Mouse (Mus musculus) liver, embryonic 11.5 days (tissue): ENCODE measurements around the gene Stat3. TPM values are rescaled to one million over a fixed set of nuclear protein-coding genes. Genes with fewer than 3 reads are reported as not detected.

Experiments used
- ATAC-seq: fragments of 200-750 bp; cut with Nextera tagmentation; replicated peaks from 2 replicates; pipeline ENCODE4 v1.8.0; 2017; ENCODE audit warnings: moderate number of reproducible peaks, mild to moderate bottlenecking, moderate TSS enrichment, moderate library complexity; ENCODE audit not compliant: low FRiP score
- DNase-seq: peaks from one replicate; pipeline ENCODE4 v3.0.0-alpha.2; 2017; ENCODE audit warnings: low spot score
- H3K27ac ChIP-seq: fragments of 300-500 bp; sonication (generic); 2 replicates; pipeline ENCODE4 v1.5.1; 2014; ENCODE audit warnings: mild to moderate bottlenecking, low read depth, low read length, control low read depth
- H3K27me3 ChIP-seq: fragments of 300-500 bp; sonication (generic); replicated peaks from 2 replicates; pipeline ENCODE4 v1.6.1; 2014; ENCODE audit warnings: low read length, mixed read lengths; ENCODE audit not compliant: control insufficient read depth, insufficient read depth
- H3K36me3 ChIP-seq: fragments of 300-500 bp; sonication (generic); 2 replicates; pipeline ENCODE4 v1.6.1; 2014; ENCODE audit warnings: mild to moderate bottlenecking, low read length, moderate library complexity, mixed read lengths; ENCODE audit not compliant: control insufficient read depth, insufficient read depth
- H3K4me1 ChIP-seq: fragments of 300-500 bp; sonication (generic); replicated peaks from 2 replicates; pipeline ENCODE4 v1.6.1; 2014; ENCODE audit warnings: low read length, mixed read lengths; ENCODE audit not compliant: control insufficient read depth, insufficient read depth
- H3K4me2 ChIP-seq: fragments of 300-500 bp; sonication (generic); 2 replicates; pipeline ENCODE4 v1.6.1; 2014; ENCODE audit warnings: mild to moderate bottlenecking, control low read depth, moderate library complexity
- H3K4me3 ChIP-seq: fragments of 300-500 bp; sonication (generic); 2 replicates; pipeline ENCODE4 v1.5.1; 2014; ENCODE audit warnings: low read depth, low read length, control low read depth
- H3K9ac ChIP-seq: fragments of 300-500 bp; sonication (generic); 2 replicates; pipeline ENCODE4 v1.6.1; 2014; ENCODE audit warnings: low read depth, low read length, control low read depth
- H3K9me3 ChIP-seq: fragments of 300-500 bp; sonication (generic); 2 replicates; pipeline ENCODE4 v1.6.1; 2016; ENCODE audit warnings: low read length, inconsistent platforms, mixed read lengths; ENCODE audit not compliant: control insufficient read depth
- WGBS: fragments of 180-500 bp; shearing (Covaris S2); extraction: QIAGEN DNeasy Blood & Tissue Kit; methylation state at CpG from one replicate; pipeline ENCODE4 v1.1.7; 2014; 5-methylcytosine and 5-hydroxymethylcytosine counted together
- polyA plus RNA-seq: library from polyadenylated mRNA; unstranded; fragments of >200 nt; fragmentation: Nextera tagmentation; extraction: Ambion mirVana; gene quantifications from 2 replicates; pipeline ENCODE4 v1.2.1, GENCODE M21; 2014

Stat3 gene
- polyA plus RNA-seq, 1 experiment from 2014 or later: 57.3 TPM

DNA sequence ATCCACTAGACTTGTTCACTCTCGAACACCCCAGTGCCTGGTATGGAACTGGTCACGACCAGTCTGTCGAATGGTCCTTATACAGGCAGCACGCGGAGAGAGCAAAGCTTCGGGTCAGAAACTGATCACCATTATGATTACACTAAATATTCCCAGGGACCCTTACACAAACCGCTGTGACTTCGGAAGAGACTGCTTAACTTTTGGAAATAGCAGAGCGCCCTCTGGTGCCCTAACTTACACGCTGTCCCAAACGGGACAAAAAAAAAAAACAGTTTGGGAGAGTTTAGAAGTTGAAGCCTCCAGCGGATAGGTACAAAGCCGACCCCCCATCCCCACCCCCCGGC lies 20.1 kb upstream of the Stat3 start:
- no peak for DNase-seq
- Histone ChIP-seq H3K4me1 (peaks cover 37% of the 10 kb centered on the region), H3K4me2 (peak overlapping the region; percentile 60), H3K36me3 (no peaks in the 10 kb centered on the region), H3K9me3 (no peaks in the 10 kb centered on the region), H3K4me3 (peak overlapping the region; percentile 34; the same call in 1 of the 2 replicates), H3K27ac (no peak overlapping the region), H3K27me3 (peaks cover 17% of the 10 kb centered on the region), H3K9ac (peak overlapping the region; percentile 20; the same call in 1 of the 2 replicates)
- 0 out of 2 replicates have a peak, but pooled peaks have one; percentile 6 for ATAC-seq
- whole genome bisulfite sequencing: 6% methylated on average over 14 of the region's 14 CpGs

DNA sequence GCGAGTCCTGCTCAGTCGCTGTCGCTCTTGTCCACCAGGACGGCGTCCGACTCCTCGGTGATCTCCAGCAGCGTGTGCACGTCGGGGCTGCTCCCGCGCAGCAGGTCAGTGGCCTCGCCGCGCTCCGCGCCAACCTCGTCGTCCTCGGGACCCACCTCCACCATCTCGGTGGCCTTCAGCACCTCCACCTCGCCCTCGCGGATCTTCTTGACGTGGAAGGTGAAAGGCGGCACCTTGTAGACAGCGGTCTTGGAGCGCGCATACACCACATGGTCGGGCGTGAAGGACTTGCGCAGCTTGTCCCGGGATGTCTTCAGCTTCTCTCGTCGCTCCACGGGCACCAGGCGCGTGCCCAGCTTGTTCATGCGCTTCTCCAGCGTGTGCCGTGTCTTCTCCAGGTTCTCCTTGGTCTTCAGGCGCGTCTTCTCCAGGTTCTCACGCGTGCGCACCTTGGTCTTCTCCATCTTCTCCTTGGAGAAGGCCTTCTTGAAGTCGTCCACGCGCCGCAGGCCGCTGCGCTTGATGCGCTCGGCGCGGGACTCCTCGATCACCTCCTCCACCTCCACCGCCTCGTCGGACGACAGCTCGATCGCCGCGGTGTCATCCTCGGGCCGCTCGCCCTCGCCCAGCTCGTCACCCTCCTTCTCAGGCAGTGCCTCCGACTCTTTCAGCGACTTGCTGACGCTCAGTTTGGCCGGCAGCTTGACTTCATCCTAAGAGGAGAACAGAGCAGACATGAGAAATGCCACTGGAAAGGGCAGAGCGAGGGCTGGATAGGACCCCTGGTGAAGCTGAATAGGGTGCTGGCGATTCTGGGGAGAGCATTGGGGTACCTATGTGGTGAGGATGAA lies 19.5 kb upstream of the Stat3 start:
- peak overlapping the region; percentile 60 for H3K4me2 ChIP-seq
- H3K27me3 ChIP-seq: peaks cover 17% of the 10 kb centered on the region
- 38% methylated on average over 76 of the region's 76 CpGs for WGBS
- peak overlapping the region; percentile 34 for H3K4me3 ChIP-seq
- no peaks in the 10 kb centered on the region for H3K9me3 ChIP-seq
- H3K36me3 ChIP-seq: no peaks in the 10 kb centered on the region
- ATAC-seq: no peak
- no peak overlapping the region for H3K9ac ChIP-seq
- H3K27ac ChIP-seq: no peak overlapping the region
- DNase-seq: no peak
- H3K4me1 ChIP-seq: peaks cover 35% of the 10 kb centered on the region

DNA sequence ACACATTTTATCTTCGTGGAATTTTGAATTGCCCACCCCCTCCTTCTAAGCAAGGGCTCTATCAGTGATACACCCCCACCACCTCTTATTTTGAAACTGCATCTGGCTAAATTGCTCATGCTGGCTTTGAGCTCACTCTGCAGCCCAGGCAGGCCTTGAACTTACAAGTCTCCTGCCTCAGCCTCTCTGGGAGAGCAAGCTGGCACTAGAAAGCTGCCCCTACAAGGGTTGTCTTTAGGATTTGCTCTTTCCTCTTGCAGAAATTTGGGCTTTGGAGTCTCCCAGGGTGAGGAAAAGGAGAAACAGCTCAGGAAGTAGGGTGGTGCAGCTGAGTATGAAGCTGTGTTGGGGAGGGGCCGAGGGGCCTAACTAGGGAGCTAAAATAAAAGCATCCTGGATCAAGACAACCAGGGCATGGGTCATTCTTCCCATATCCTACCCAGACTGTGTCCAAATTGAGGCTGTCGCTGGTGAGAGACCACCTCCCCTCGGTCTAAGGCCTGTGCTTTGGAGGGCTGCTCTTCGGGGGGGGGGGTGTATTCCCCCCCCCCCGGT lies 18.7 kb upstream of the Stat3 start:
- Histone ChIP-seq H3K9me3 (no peaks in the 10 kb centered on the region), H3K36me3 (no peaks in the 10 kb centered on the region), H3K4me2 (peak overlapping the region; percentile 60; the same call in 1 of the 2 replicates), H3K9ac (no peak overlapping the region), H3K27ac (no peak overlapping the region), H3K4me3 (no peak overlapping the region), H3K4me1 (peaks cover 28% of the 10 kb centered on the region), H3K27me3 (peaks cover 17% of the 10 kb centered on the region)
- ATAC-seq (no peak), DNase-seq (no peak)
- WGBS: 37% methylated on average over 6 of the region's 6 CpGs

DNA sequence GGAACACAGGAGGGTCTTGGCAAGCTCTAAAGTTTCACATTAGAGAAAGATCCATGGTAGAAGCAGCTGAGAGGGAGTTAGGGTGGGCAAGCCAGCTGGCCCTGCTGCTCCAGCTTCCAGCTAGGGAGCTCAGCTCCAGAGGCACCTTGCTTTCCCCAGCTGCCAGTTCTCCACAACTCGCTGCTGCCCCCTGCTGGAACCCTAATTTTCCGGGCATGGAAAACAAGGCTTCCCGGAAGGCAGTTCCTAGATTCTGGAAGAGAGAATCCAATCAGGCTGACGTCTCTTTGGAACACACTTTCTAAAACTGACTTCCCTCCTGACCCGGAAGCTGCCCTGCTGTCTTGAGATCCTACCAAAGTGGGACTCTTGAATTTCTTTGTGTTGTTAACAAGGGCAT lies 17.9 kb upstream of the Stat3 start:
- no peaks in the 10 kb centered on the region for H3K36me3 ChIP-seq
- H3K4me1 ChIP-seq: peaks cover 23% of the 10 kb centered on the region
- H3K27ac ChIP-seq: no peak overlapping the region
- DNase-seq (peak; percentile 88), ATAC-seq (no peak)
- H3K9ac ChIP-seq: no peak overlapping the region
- H3K27me3 ChIP-seq: peaks cover 17% of the 10 kb centered on the region
- 9% methylated on average over 5 of the region's 5 CpGs for WGBS
- H3K9me3 ChIP-seq: no peaks in the 10 kb centered on the region
- no peak overlapping the region for H3K4me2 ChIP-seq
- H3K4me3 ChIP-seq: no peak overlapping the region

DNA sequence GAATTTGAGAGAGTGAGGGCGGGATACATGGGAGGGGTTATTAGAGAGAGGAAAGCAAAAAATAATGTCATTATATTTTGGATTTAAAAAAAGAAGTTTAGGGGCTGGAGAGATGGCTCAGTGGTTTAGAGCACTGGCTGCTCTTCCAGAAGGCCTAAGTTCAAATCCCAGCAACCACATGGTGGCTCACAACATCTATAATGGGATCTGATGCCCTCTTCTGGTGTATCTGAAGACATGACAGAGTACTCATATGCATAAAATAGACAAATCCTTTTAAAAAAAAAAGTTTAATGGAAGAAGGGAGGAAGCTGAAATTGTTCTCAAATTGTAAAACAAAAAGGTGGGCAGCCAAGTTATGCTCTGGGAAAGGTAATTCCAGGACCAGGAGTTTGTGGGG lies 10.2 kb upstream of the Stat3 start:
- H3K9ac ChIP-seq: no peak overlapping the region
- ATAC-seq (no peak), DNase-seq (no peak)
- 88% methylated on average over 1 of the region's 1 CpGs for WGBS
- peaks cover 12% of the 10 kb centered on the region for H3K4me1 ChIP-seq
- no peaks in the 10 kb centered on the region for H3K27me3 ChIP-seq
- no peak overlapping the region for H3K4me3 ChIP-seq
- no peak overlapping the region for H3K4me2 ChIP-seq
- H3K9me3 ChIP-seq: peaks cover 2% of the 10 kb centered on the region; the same call in 1 of the 2 replicates
- no peak overlapping the region for H3K27ac ChIP-seq
- no peaks in the 10 kb centered on the region for H3K36me3 ChIP-seq

DNA sequence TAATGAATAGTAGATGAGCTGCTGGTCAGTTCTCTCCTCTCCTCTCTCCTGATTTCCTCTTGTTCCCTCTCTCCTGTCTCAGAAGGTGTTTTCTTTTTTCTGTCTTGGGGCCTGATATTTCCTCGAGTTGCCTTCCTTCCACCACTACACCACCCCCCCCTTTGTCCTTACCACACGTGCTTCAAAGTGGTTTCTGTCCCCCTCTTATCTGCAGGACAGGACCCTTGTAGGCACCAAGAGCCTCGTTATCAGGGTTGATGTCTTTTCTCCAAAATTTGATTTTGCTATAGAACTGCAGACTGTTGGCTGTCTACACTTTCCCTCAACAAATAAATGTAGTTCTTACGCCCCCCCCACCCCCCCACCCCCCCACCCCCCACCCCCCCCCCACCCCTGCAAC lies 9.0 kb upstream of the Stat3 start:
- WGBS: 21% methylated on average over 4 of the region's 4 CpGs

DNA sequence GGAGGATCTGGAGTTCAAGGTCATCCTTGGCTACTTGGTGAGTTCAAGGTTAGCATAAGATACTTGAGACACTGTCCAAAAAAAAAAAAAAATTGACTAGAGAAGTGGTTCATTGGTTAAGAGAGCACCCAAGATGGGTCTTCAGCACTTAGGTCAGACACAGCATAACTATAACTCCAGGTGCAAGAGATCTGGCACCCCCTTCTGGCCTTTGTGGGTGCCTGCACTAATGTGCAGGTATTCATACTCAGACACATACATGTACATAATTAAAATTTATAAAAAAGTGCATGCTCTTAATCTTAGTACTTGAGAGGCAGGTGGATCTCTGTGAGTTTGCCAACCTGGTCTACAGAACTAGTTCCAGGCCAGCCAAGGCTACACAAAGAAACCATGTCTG lies 8.2 kb upstream of the Stat3 start:
- no peak overlapping the region for H3K27ac ChIP-seq
- no peak for DNase-seq

More for the DNA sequence above, 9.0 kb upstream of the Stat3 start:
- no peak overlapping the region for H3K27ac ChIP-seq
- H3K4me1 ChIP-seq: peaks cover 12% of the 10 kb centered on the region
- H3K9me3 ChIP-seq: peaks cover 2% of the 10 kb centered on the region; the same call in 1 of the 2 replicates
- no peak overlapping the region for H3K4me3 ChIP-seq
- no peak overlapping the region for H3K9ac ChIP-seq
- H3K27me3 ChIP-seq: no peaks in the 10 kb centered on the region
- no peak overlapping the region for H3K4me2 ChIP-seq
- no peaks in the 10 kb centered on the region for H3K36me3 ChIP-seq
- ATAC-seq: no peak
- no peak for DNase-seq

DNA sequence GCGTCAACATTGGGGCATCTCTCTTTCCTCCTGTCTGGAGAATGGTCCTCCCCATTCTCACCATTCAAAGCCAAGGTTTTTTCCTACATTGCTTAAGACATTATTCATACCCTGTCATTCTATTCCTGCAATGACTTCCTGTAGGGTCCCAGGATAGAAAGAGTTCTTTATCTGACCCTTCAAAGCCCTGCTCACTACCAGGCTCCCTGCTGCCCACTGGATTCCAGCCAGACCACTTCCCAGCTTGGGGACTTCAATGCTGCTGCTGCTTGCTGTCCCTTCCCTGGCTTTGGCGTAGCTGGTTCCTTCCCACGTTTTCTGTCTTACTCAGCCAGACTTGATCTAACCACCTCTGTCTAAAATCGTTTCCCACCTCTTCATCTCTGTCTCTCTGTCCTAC lies 7.5 kb upstream of the Stat3 start:
- peaks cover 2% of the 10 kb centered on the region; the same call in 1 of the 2 replicates for H3K9me3 ChIP-seq
- peaks cover 8% of the 10 kb centered on the region for H3K4me1 ChIP-seq
- no peak overlapping the region for H3K9ac ChIP-seq
- no peaks in the 10 kb centered on the region for H3K27me3 ChIP-seq
- H3K4me3 ChIP-seq: no peak overlapping the region
- no peak overlapping the region for H3K27ac ChIP-seq
- no peaks in the 10 kb centered on the region for H3K36me3 ChIP-seq
- ATAC-seq (no peak), DNase-seq (no peak)
- 46% methylated on average over 4 of the region's 4 CpGs for WGBS
- no peak overlapping the region for H3K4me2 ChIP-seq

More for the DNA sequence above, 8.2 kb upstream of the Stat3 start:
- H3K9me3 ChIP-seq: peaks cover 2% of the 10 kb centered on the region; the same call in 1 of the 2 replicates
- no peak overlapping the region for H3K4me3 ChIP-seq
- H3K36me3 ChIP-seq: no peaks in the 10 kb centered on the region
- no peak overlapping the region for H3K4me2 ChIP-seq
- peaks cover 12% of the 10 kb centered on the region for H3K4me1 ChIP-seq
- H3K9ac ChIP-seq: no peak overlapping the region
- no peaks in the 10 kb centered on the region for H3K27me3 ChIP-seq
- no peak for ATAC-seq

DNA sequence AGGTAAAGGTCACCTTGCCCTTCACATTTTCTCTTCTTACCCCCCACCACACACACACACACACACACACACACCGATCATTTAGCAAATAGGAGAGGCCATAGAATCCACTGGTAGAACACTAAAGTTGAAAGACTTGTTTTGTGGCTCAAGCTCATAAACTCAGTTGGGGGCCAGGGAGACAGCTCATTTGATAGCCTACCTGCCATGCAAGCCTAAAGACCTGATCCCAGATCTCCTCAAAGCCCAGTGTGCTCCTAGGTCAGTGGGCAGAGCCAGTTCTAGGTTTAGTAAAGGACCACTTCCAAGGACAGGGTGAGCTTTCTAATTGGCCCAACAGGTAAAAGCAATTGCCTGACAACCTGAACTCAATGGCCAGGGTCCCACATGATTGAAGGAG lies 3.0 kb upstream of the Stat3 start:
- WGBS: 82% methylated on average over 1 of the region's 1 CpGs
- ATAC-seq (no peak), DNase-seq (no peak)
- no peak overlapping the region for H3K4me2 ChIP-seq
- no peaks in the 10 kb centered on the region for H3K36me3 ChIP-seq
- peaks cover 12% of the 10 kb centered on the region for H3K4me1 ChIP-seq
- no peak overlapping the region for H3K4me3 ChIP-seq
- H3K9ac ChIP-seq: no peak overlapping the region
- no peak overlapping the region for H3K27ac ChIP-seq
- H3K27me3 ChIP-seq: no peaks in the 10 kb centered on the region
- no peaks in the 10 kb centered on the region for H3K9me3 ChIP-seq
